Mouse (Mus musculus) erythroblast, embryonic 14.5 days (primary cell): ENCODE results near the gene Smtn.

Experiments used
- GATA1 ChIP-seq: IDR thresholded peaks from 2 replicates; pipeline ENCODE4 v1.6.1; 2012; ENCODE audit warnings: low read length, inconsistent platforms, mixed read lengths
- TAL1 ChIP-seq: IDR thresholded peaks from 3 replicates; pipeline ENCODE4 v1.6.1; 2012; ENCODE audit warnings: low read length, inconsistent platforms, mixed read lengths

DNA sequence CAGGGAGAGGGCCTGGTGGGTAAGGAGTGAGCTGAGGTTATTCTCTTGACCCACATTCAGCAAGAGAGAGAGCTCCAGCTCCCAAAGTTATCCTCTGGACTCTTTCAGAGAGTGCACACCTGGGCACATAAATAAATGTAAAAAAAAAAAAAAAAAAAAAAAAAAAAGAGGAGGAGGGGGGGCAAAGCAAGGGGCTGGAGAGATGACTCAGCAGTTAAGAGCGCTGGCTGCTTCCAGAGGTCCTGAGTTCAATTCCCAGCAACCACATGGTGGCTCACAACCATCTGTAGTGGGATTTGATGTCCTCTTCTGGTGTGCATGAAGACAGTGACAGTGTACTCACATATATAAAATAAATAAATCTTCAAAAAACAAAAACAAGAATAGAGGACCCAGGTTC lies 43.1 kb downstream of the Smtn start:
- TF ChIP-seq GATA1, result no peak
- TF ChIP-seq TAL1, result no peak; the same call in 2 of the 3 replicates
